Mouse (Mus musculus) spleen, adult 12 weeks (tissue): ENCODE results near the gene Arl15.

Source experiments
- DNase-seq: peaks from one replicate; pipeline ENCODE4 v3.0.0; 2022; ENCODE audit warnings: low spot score

The Arl15 gene

GRCm38 (mm10) chr13:113871853-113872252 lies 77.5 kb downstream of the Arl15 start:
- no peak for DNase-seq

- DNase-seq: no peak
Measured at GRCm38 (mm10) chr13:113875724-113876123, 81.4 kb downstream of the Arl15 start.

- no peak for DNase-seq
Measured at GRCm38 (mm10) chr13:113877420-113877819, 83.1 kb downstream of the Arl15 start.

- no peak for DNase-seq
Measured at GRCm38 (mm10) chr13:113878571-113878970, 84.3 kb downstream of the Arl15 start.

- no peak for DNase-seq
Measured at GRCm38 (mm10) chr13:113879651-113880327, 85.5 kb downstream of the Arl15 start.

- no peak for DNase-seq
Measured at GRCm38 (mm10) chr13:113880564-113881171, 86.4 kb downstream of the Arl15 start.

- no peak for DNase-seq
Measured at GRCm38 (mm10) chr13:113882959-113883358, 88.7 kb downstream of the Arl15 start.

GRCm38 (mm10) chr13:113887090-113887489 lies 92.8 kb downstream of the Arl15 start:
- no peak for DNase-seq

- no peak for DNase-seq
Measured at GRCm38 (mm10) chr13:113888126-113888525, 93.8 kb downstream of the Arl15 start.

GRCm38 (mm10) chr13:113888704-113889103 lies 94.4 kb downstream of the Arl15 start:
- no peak for DNase-seq

- no peak for DNase-seq
Measured at GRCm38 (mm10) chr13:113889140-113890055, 95.1 kb downstream of the Arl15 start.

GRCm38 (mm10) chr13:113896684-113897083 lies 102.4 kb downstream of the Arl15 start:
- no peak for DNase-seq

GRCm38 (mm10) chr13:113897498-113897897 lies 103.2 kb downstream of the Arl15 start:
- no peak for DNase-seq

GRCm38 (mm10) chr13:113897951-113898350 lies 103.6 kb downstream of the Arl15 start:
- DNase-seq: no peak

- DNase-seq: no peak
Measured at GRCm38 (mm10) chr13:113901001-113901545, 106.8 kb downstream of the Arl15 start.

GRCm38 (mm10) chr13:113903255-113903654 lies 109.0 kb downstream of the Arl15 start:
- DNase-seq: no peak

- DNase-seq: no peak
Measured at GRCm38 (mm10) chr13:113911986-113912519, 117.7 kb downstream of the Arl15 start.

GRCm38 (mm10) chr13:113914551-113914971 lies 120.3 kb downstream of the Arl15 start:
- no peak for DNase-seq

- no peak for DNase-seq
Measured at GRCm38 (mm10) chr13:113915700-113916099, 121.4 kb downstream of the Arl15 start.

- DNase-seq: no peak
Measured at GRCm38 (mm10) chr13:113916761-113917160, 122.5 kb downstream of the Arl15 start.

- no peak for DNase-seq
Measured at GRCm38 (mm10) chr13:113917376-113917775, 123.1 kb downstream of the Arl15 start.

GRCm38 (mm10) chr13:113917868-113918411 lies 123.6 kb downstream of the Arl15 start:
- no peak for DNase-seq
